8 mouse cellular contexts compared by ENCODE assay signal in genomic region chr3:104638403-104638779, GRCm38 (mm10). TPM values are rescaled to one million over a fixed set of nuclear protein-coding genes. Genes with fewer than 3 reads are reported as not detected.
DNase-seq lines count a peak whose midpoint lies in the region; ATAC-seq and TF ChIP-seq lines count a peak whose summit lies in the region.

Slc16a1 (plus strand) TSS chr3:104638668.

- peaks cover 0 to 43% of the 10 kb centered on the region in 2 experiments; a peak in 2 of 4 replicates for H3K36me3 ChIP-seq in MEL (ENCODE audit: control insufficient read depth in 1 of 2, insufficient read depth in 2 of 2, low read length in 2 of 2)
- H3K36me3 ChIP-seq in lung, postnatal 0 days (ENCODE audit: insufficient read depth, low read length): no peaks in the 10 kb centered on the region

- H3K27me3 ChIP-seq in MEL (ENCODE audit: control insufficient read depth in 1 of 2, insufficient read depth in 2 of 2, low read length in 2 of 2): no peaks in the 10 kb centered on the region
- H3K27me3 ChIP-seq in cerebellum, adult 2 months (ENCODE audit: control insufficient read depth, insufficient read depth, low read length): no peaks in the 10 kb centered on the region
- H3K27me3 ChIP-seq in lung, postnatal 0 days (replicated peaks; ENCODE audit: insufficient read depth, low read length): no peaks in the 10 kb centered on the region

- no peaks in the 10 kb centered on the region for H3K9me3 ChIP-seq in MEL (replicated peaks; ENCODE audit: insufficient read depth, low read length)
- no peaks in the 10 kb centered on the region for H3K9me3 ChIP-seq in lung, postnatal 0 days (ENCODE audit: low read length)

- WGBS in cerebellum, adult 2 months: under 1% methylated on average over 50 of the region's 50 CpGs
- under 1% methylated on average over 24 of the region's 50 CpGs for WGBS in lung, postnatal 0 days

- H3K4me1 ChIP-seq in MEL (ENCODE audit: control insufficient read depth in 1 of 2, insufficient read depth in 2 of 2, low read length in 2 of 2): peaks cover 15 to 18% of the 10 kb centered on the region in 2 experiments
- no peaks in the 10 kb centered on the region for H3K4me1 ChIP-seq in cerebellum, adult 2 months (ENCODE audit: control insufficient read depth, insufficient read depth, low read length)
- peaks cover 4% of the 10 kb centered on the region; the same call in 1 of the 2 replicates for H3K4me1 ChIP-seq in lung, postnatal 0 days (ENCODE audit: insufficient read depth, low read depth, low read length)

- DNase-seq in MEL (ENCODE audit: low read depth, low spot score): peak; percentile 94
- DNase-seq in cerebellum, adult 2 months: peak; percentile 93 to 94
- DNase-seq in forelimb bud, embryonic 11.5 days (ENCODE audit: low read depth, low spot score): peak; percentile 90
- DNase-seq in layer of hippocampus, adult 9-11 months: peak; percentile 94
- peak; percentile 94 for DNase-seq in lung, postnatal 0 days (ENCODE audit: low spot score)
- DNase-seq in ovary, postnatal 14 days (ENCODE audit: low spot score): peak; percentile 80
- peak; percentile 97 for DNase-seq in thymus, postnatal 14 days

- peak within 1 kb of the TSS; percentile 79 for H3K27ac ChIP-seq in MEL (ENCODE audit: control insufficient read depth, low read depth, low read length)
- H3K27ac ChIP-seq in cerebellum, adult 2 months (ENCODE audit: insufficient read depth, low read length): peak within 1 kb of the TSS; percentile 80
- peak within 1 kb of the TSS; percentile 79 for H3K27ac ChIP-seq in lung, postnatal 0 days (ENCODE audit: low read length)

- TF ChIP-seq EP300 in MEL (IDR thresholded peaks at IDR 0.05; ENCODE audit: low read depth in 1 of 2, low read length in 2 of 2): no peak
- no peak for TF ChIP-seq EP300 in lung, postnatal 0 days (IDR thresholded peaks at IDR 0.05)

- TF ChIP-seq POLR2A in MEL (IDR thresholded peaks at IDR 0.05; ENCODE audit: control insufficient read depth in 1 of 2, insufficient read depth in 1 of 2, low read depth in 1 of 2, low read length in 2 of 2, poor library complexity in 1 of 2): peak; percentile 97 to 98
- TF ChIP-seq POLR2A in cerebellum, adult 2 months (IDR thresholded peaks at IDR 0.05; ENCODE audit: borderline replicate concordance, insufficient read depth, low read length): peak; percentile 90

- TF ChIP-seq CTCF in MEL (IDR thresholded peaks at IDR 0.05 in 2 of 3, conservative IDR thresholded peaks at IDR 0.05 in 1 of 3; ENCODE audit: control insufficient read depth in 1 of 3, insufficient read depth in 1 of 3, low read depth in 2 of 3, low read length in 3 of 3, poor library complexity in 1 of 3, severe bottlenecking in 1 of 3): no peak
- TF ChIP-seq CTCF in cerebellum, adult 2 months (IDR thresholded peaks at IDR 0.05; ENCODE audit: borderline replicate concordance, insufficient read depth, low read depth, low read length): no peak
- peak; percentile 6; the same call in 1 of the 2 replicates for TF ChIP-seq CTCF in lung, postnatal 0 days (IDR thresholded peaks at IDR 0.05)

- ATAC-seq in hematopoietic stem cell, adult 5-6 weeks (replicated peaks in 1 of 2; ENCODE audit: insufficient read depth in 1 of 2, low FRiP score in 2 of 2, low TSS enrichment in 1 of 2, low read depth in 1 of 2, poor library complexity in 2 of 2, severe bottlenecking in 2 of 2): peak; percentile 63 to 80
- ATAC-seq in lung, postnatal 0 days: peak; percentile 95

- peak within 1 kb of the TSS; percentile 94 for H3K9ac ChIP-seq in MEL (ENCODE audit: control insufficient read depth, low read depth, low read length, poor library complexity, severe bottlenecking)
- peak within 1 kb of the TSS; percentile 56 for H3K9ac ChIP-seq in lung, postnatal 0 days (replicated peaks; ENCODE audit: low read depth)

- peaks cover 60% of the 10 kb centered on the region for H3K79me2 ChIP-seq in MEL (ENCODE audit: control insufficient read depth, insufficient read depth, low read length, poor library complexity)

- TF ChIP-seq RAD21 in MEL (IDR thresholded peaks at IDR 0.05; ENCODE audit: low read depth, low read length): no peak

- H3K4me2 ChIP-seq in lung, postnatal 0 days (replicated peaks; ENCODE audit: low read depth, low read length): peak within 1 kb of the TSS; percentile 99

- peak within 1 kb of the TSS; percentile 83 to 85 for H3K4me3 ChIP-seq in MEL (ENCODE audit: control insufficient read depth in 1 of 2, insufficient read depth in 1 of 2, low read depth in 2 of 2, low read length in 2 of 2)
- peak within 1 kb of the TSS; percentile 91 for H3K4me3 ChIP-seq in cerebellum, adult 2 months (replicated peaks; ENCODE audit: insufficient read depth, low read depth, low read length)
- peak within 1 kb of the TSS; percentile 66 for H3K4me3 ChIP-seq in lung, postnatal 0 days (ENCODE audit: low read depth, low read length)

TF ChIP-seq in MEL, 35 proteins besides CTCF, POLR2A, EP300 and RAD21:
- peak; percentile 97 for TF ChIP-seq POLR2AphosphoS2 (IDR thresholded peaks at IDR 0.05; ENCODE audit: low read length)
- no peak for TF ChIP-seq RCOR1 (IDR thresholded peaks at IDR 0.05; ENCODE audit: low read depth, low read length)
- TF ChIP-seq GABPA (IDR thresholded peaks at IDR 0.05; ENCODE audit: low read depth, low read length): no peak
- TF ChIP-seq CHD1 (IDR thresholded peaks at IDR 0.05; ENCODE audit: low read depth, low read length): no peak
- peak; percentile 77 for TF ChIP-seq MXI1 (IDR thresholded peaks at IDR 0.05; ENCODE audit: low read depth, low read length)
- peak; percentile 87; the same call in 1 of the 2 replicates for TF ChIP-seq POLR2AphosphoS5 (IDR thresholded peaks at IDR 0.05; ENCODE audit: borderline replicate concordance, low read depth, low read length)
- TF ChIP-seq USF2 (IDR thresholded peaks at IDR 0.05; ENCODE audit: borderline replicate concordance in 1 of 2, insufficient read depth in 1 of 2, low read depth in 1 of 2, low read length in 2 of 2): peak in 1 of 2 experiments; percentile 59; a peak in 3 of 4 replicates
- TF ChIP-seq HCFC1 (IDR thresholded peaks at IDR 0.05; ENCODE audit: low read depth, low read length): peak; percentile 53; the same call in 1 of the 2 replicates
- peak; percentile 94 for TF ChIP-seq TBP (IDR thresholded peaks at IDR 0.05; ENCODE audit: low read depth, low read length)
- peak; percentile 97 for TF ChIP-seq ZMIZ1 (IDR thresholded peaks at IDR 0.05; ENCODE audit: low read depth, low read length)
- TF ChIP-seq JUND (IDR thresholded peaks at IDR 0.05; ENCODE audit: low read depth, low read length): no peak
- no peak for TF ChIP-seq TAL1 (IDR thresholded peaks at IDR 0.05; ENCODE audit: low read length)
- no peak for TF ChIP-seq E2F4 (IDR thresholded peaks at IDR 0.05; ENCODE audit: borderline replicate concordance, low read depth, low read length)
- no peak for TF ChIP-seq ETS1 (IDR thresholded peaks at IDR 0.05; ENCODE audit: low read depth, low read length)
- TF ChIP-seq MAX (IDR thresholded peaks at IDR 0.05; ENCODE audit: low read length): peak; percentile 89
- TF ChIP-seq MAZ (IDR thresholded peaks at IDR 0.05; ENCODE audit: low read depth, low read length): peak; percentile 70; the same call in 1 of the 2 replicates
- no peak for TF ChIP-seq ZC3H11A (IDR thresholded peaks at IDR 0.05; ENCODE audit: low read depth, low read length)
- TF ChIP-seq NELFE (IDR thresholded peaks at IDR 0.05; ENCODE audit: low read depth, low read length): peak; percentile 98
- TF ChIP-seq MYC (IDR thresholded peaks at IDR 0.05; ENCODE audit: low read depth, low read length): no peak
- TF ChIP-seq ELF1 (IDR thresholded peaks at IDR 0.05; ENCODE audit: low read depth, low read length): 0 out of 2 replicates have a peak, but pooled peaks have one; percentile 16
- TF ChIP-seq BHLHE40 (IDR thresholded peaks at IDR 0.05; ENCODE audit: borderline replicate concordance, low read depth, low read length): peak; percentile 88
- TF ChIP-seq GATA1 (IDR thresholded peaks at IDR 0.05; ENCODE audit: low read depth, low read length): no peak; the same call in 1 of the 2 replicates
- no peak; the same call in 1 of the 2 replicates for TF ChIP-seq KAT2A (conservative IDR thresholded peaks at IDR 0.05; ENCODE audit: low read depth, low read length)
- no peak for TF ChIP-seq ZKSCAN1 (IDR thresholded peaks at IDR 0.05; ENCODE audit: low read depth, low read length)
- TF ChIP-seq MAFK (IDR thresholded peaks at IDR 0.05; ENCODE audit: borderline replicate concordance, low read depth, low read length): no peak
- peak; percentile 63; the same call in 1 of the 2 replicates for TF ChIP-seq TCF12 (IDR thresholded peaks at IDR 0.05; ENCODE audit: low read depth, low read length)
- TF ChIP-seq CHD2 (IDR thresholded peaks at IDR 0.05; ENCODE audit: low read length): no peak
- TF ChIP-seq SMC3 (IDR thresholded peaks at IDR 0.05; ENCODE audit: low read depth, low read length): no peak
- TF ChIP-seq MYB (IDR thresholded peaks at IDR 0.05; ENCODE audit: low read depth, low read length): no peak
- TF ChIP-seq MEF2A (IDR thresholded peaks at IDR 0.05; ENCODE audit: extremely low read depth, insufficient replicate concordance, low read depth, low read length, poor library complexity, severe bottlenecking): no peak
- no peak; the same call in none of the 2 replicates for TF ChIP-seq SIN3A (IDR thresholded peaks at IDR 0.05; ENCODE audit: low read length)
- peak; percentile 89 for TF ChIP-seq NRF1 (IDR thresholded peaks at IDR 0.05; ENCODE audit: insufficient read depth, low read depth, low read length, poor library complexity, severe bottlenecking)
- no peak for TF ChIP-seq UBTF (IDR thresholded peaks at IDR 0.05; ENCODE audit: borderline replicate concordance, insufficient read depth, low read depth, low read length)
- TF ChIP-seq USF1 (IDR thresholded peaks at IDR 0.05; ENCODE audit: low read depth, low read length): peak; percentile 95
- no peak for TF ChIP-seq ZNF384 (IDR thresholded peaks at IDR 0.05; ENCODE audit: low read depth, low read length)

RNA-seq across cellular contexts. Expression of gene Slc16a1, which starts in this region (rescaled TPM):
- 118 and 128 TPM in 2 replicates for total RNA-seq in MEL (2012; rRNA removed)
- polyA plus RNA-seq in MEL (2012; ENCODE audit: insufficient read depth in 1 of 2, insufficient read length in 2 of 2, low read depth in 1 of 2, low replicate concordance in 2 of 2, missing spikeins in 1 of 2): 10 to 100 TPM; 43.7 to 96.1 TPM
- 29.9 and 31.9 TPM in 2 replicates for polyA plus RNA-seq in cerebellum, adult 2 months (2012; rRNA removed)
- 29.8 and 58.4 TPM in 2 replicates for total RNA-seq in hematopoietic stem cell, adult 5-6 weeks (2017)
- polyA plus RNA-seq in lung, postnatal 0 days (2015; fragmentation: Nextera tagmentation; extraction: Ambion mirVana): 17.2 and 17.5 TPM in 2 replicates

Comparison
In these comparisons a context has a peak if more than half of its experiments do, and no peak if none do; other contexts are left out.
1. Peak in every context shown above with its lines: DNase-seq, ATAC-seq, H3K4me3 ChIP-seq and H3K27ac ChIP-seq.